Mouse (Mus musculus) cerebellum, postnatal 14 days (tissue): ENCODE results near the gene Rsph14.

Source experiments
- DNase-seq, 2 experiments: peaks; one replicate each; pipeline ENCODE4 v3.0.0; 2021; ENCODE audit warnings: mixed read lengths in 2 of 2

The Rsph14 gene

GRCm38 (mm10) chr10:74989814-74990213 is 42.6 kb downstream of the Rsph14 start:
- no peak for DNase-seq

DNA sequence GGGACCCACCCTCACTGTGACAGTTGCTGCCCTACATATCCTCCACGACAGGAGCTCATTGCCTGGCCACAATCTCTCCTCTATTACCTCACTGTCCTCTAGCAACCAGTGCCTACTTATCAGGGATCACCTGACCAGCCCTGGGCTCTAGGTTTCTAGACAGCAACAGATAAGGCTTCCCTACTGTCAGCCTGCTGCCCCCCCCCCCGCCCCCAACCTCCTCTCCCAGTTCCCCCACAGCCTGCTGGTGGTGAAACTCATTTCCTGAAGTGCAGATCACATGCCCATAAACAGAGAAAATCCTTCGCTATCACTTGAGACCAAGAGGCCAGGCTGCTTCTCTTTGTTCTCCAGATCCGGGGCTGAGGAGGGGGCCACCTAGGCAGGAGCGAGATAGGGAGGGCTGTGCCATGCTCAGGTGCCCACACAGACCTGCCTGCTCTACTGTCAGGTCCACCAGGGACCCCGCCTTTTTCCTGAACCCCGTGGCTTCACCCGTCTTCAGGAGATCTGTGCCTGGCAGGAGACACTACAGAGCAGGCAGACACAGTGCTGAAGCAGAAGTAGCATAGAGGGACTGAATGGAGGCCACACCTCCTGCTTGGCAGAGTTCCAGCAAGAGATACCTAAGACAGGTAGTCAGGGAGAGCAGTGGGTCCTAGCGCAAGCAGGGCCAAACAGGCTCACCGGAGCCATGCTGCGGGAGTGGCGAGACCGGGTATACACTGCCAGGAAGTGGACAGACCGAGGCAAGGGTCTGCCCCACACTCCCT is 44.5 kb downstream of the Rsph14 start:
- DNase-seq = no peak

GRCm38 (mm10) chr10:74983176-74983575 is 49.2 kb downstream of the Rsph14 start:
- peak; percentile 59 to 71 for DNase-seq

GRCm38 (mm10) chr10:74981159-74981558 is 51.2 kb downstream of the Rsph14 start:
- DNase-seq = no peak

GRCm38 (mm10) chr10:74978056-74978455 is 54.3 kb downstream of the Rsph14 start:
- DNase-seq = no peak

DNA sequence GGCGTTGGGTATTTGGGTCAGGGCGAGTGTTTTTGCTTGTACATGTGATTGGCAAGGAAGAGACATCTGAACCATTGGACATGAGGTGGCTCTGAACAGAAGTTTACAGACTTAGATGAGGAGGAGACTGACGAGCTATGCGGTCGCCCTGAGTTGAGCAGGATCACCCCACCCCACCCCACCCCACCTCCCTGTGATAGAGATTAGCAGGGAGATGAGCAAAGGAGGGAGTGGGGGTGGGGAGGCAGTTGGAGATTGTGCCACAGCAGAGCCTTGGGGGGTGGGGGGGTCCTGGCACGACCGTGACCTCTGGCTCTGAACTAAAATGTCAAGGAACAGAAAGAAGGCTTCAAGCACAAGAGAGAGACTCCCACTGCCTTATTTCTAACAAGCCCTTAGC is 56.0 kb downstream of the Rsph14 start:
- DNase-seq = no peak

- DNase-seq = no peak
Measured at GRCm38 (mm10) chr10:74975626-74976025, 56.8 kb downstream of the Rsph14 start.

DNA sequence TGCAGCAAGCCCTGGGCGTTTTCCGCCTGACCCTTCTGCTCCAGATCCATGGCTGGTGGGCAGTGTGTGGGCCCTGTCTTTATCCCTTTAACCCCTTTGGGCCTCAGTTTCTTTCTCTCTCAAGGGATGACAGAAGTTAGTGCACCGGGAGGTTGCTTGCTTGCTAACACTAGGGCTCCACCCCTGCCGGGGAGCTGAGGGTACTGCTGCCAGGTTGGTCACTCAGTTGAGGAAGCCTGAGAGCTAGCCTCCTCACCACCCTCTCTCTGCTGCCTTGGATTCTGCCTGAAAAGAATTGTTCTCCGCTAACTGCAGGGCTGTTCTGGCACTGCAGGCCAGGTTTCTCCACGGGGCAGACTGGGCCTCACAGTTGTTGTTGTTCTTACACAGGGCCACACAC is 59.4 kb downstream of the Rsph14 start:
- DNase-seq = peak in 1 of 2 experiments; percentile 17

DNA sequence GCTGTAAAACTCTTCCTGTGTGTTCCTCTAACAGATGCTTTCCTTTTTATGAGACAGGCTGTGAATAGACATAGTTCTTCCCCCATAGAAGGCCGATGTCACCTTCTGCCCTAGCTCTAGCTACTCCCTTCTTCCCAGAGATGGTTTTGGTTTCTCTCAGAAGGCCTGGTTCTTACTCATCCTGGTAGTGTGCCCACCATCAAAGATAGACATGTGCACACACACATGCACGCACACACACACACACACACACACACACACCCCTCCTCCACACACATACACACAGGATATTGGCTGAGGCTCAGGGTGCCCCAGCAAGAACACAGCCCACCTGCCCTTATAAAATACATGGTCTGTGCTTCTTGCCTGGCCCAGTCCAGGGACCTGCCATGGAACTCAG is 63.1 kb downstream of the Rsph14 start:
- DNase-seq = peak in 1 of 2 experiments; percentile 5

DNA sequence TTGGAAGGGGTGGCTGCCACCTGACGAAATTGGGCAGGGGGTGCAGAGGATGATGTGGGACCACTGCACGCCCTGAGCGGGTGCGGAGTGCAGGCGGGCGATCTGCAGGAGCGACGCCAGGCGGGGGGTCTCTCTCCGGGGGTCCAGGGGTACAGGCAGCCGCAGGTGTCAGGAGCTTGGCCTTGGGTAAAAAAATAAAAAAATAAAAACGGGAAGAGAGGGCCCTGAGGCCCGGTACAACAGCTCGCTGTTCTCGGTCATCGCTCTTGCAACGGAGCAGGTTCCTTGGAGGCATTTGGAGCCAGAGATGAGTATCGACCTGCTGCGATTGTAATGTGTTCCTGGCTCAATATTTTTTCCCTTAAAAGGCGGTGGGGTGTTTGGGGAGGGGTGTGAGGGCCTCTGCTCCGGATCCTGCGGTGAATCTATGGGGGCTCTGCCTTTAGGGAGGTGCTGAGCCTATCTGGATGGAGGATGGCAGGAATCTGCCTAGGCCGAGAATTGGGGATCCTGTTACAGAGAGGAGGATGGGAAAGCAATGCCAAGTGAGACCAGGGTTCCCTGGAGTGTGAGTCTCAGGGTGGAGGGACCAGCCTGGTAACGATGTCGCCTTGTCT is 64.6 kb downstream of the Rsph14 start:
- peak; percentile 71 to 81 for DNase-seq

GRCm38 (mm10) chr10:74966850-74967451 is 65.4 kb downstream of the Rsph14 start, which contains the start of gene Gnaz:
Gnaz (plus strand) TSS chr10:74967177.
- DNase-seq = peak; percentile 98 to 99

DNA sequence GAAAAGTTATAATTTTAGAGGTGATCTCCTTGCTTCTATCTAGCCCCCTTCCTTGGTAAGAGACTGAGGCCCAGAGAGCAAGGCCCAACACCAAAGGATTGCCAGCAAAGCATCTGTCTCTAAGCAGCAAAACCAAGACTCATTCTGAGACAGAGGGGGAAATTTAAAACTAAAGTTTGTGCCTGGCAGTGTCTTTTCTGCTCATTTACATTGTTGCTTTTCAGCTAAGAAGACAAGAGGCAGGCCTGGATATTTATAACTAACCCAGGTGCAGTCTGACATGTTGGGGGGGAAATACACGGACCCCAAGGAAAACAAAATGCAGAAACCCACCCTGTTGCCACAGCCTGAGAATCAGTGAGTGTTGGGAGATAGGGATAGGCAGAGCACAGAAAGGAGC is 68.0 kb downstream of the Rsph14 start:
- DNase-seq = no peak

- DNase-seq = no peak
Measured at GRCm38 (mm10) chr10:74952830-74953443, 79.4 kb downstream of the Rsph14 start.

GRCm38 (mm10) chr10:74940795-74941194 is 91.6 kb downstream of the Rsph14 start:
- DNase-seq = no peak

DNA sequence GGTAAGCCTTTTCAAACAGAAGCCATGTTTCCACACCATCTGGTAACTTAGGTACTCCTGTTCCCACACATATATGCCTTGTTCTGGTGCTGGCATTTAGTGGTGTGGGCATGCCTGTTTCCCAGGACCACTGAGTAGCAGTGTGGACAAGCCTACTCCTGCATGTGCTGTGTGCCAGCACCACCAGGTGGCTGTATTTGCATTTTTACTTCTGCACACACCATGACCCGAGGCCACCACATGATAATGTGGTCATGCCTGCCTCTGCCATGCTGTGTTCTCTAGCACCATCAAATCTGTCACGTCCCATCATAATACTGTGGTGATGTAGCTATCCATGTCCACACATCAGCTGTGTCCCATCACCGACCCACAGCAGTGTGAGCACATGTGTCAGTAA is 93.1 kb downstream of the Rsph14 start:
- no peak for DNase-seq

DNA sequence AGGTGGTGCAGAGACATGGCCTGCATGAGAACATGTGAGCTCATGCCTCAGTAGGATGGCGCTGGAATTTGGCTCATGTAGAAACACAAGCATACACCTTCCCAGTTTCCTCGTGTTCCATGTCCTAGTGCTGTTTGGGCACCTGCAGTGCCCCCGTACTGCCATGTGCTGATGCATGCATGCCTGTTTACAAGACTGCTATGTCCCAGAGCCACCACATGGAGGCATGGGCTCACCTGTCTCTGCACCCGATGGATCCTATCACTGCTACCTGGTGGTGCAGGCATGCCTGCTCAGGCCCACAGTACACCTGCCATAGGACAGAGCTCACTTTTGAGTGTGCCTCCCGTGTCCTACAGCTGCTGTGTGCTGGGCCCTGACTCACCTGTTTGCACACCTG is 94.0 kb downstream of the Rsph14 start:
- no peak for DNase-seq

DNA sequence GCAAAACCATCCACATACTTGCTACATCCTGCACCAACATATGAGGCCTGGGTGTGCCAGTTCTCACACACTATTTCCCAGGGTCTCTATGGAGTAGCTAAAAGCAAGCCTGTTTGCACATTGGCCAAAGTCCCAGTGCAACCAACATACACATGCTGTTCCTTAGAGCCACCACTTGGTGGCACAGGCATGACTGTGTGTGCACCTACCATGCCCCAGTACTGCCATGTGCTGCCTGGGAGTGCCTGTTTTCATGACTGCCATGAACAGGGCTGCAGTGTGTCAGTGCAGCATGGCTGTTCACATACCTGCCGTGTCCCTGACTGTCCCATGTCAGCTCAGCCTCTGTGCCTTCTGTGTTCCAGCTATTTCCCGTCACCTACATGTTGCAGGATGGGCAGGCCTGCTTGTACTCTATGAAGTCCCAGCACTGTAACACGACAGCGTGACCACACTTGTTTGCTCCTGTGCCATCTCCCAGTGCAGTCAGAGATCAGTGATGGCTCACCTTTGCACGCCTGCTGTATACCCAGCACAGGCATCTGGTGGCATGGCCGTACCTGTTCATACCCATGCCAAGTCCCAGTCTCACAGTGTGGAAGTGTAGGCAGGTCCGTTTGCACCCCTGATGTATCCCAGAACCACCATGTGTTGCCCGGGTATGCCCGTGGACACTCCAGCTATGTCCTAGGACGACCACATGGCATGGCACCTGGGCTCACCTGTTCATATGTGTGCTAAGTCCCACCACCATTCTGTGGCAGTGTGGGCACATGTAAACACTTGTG is 95.2 kb downstream of the Rsph14 start:
- DNase-seq = peak; percentile 51 to 53

GRCm38 (mm10) chr10:74935016-74935415 is 97.4 kb downstream of the Rsph14 start:
- peak; percentile 48 to 79 for DNase-seq

GRCm38 (mm10) chr10:74934521-74934920 is 97.9 kb downstream of the Rsph14 start:
- no peak for DNase-seq

DNA sequence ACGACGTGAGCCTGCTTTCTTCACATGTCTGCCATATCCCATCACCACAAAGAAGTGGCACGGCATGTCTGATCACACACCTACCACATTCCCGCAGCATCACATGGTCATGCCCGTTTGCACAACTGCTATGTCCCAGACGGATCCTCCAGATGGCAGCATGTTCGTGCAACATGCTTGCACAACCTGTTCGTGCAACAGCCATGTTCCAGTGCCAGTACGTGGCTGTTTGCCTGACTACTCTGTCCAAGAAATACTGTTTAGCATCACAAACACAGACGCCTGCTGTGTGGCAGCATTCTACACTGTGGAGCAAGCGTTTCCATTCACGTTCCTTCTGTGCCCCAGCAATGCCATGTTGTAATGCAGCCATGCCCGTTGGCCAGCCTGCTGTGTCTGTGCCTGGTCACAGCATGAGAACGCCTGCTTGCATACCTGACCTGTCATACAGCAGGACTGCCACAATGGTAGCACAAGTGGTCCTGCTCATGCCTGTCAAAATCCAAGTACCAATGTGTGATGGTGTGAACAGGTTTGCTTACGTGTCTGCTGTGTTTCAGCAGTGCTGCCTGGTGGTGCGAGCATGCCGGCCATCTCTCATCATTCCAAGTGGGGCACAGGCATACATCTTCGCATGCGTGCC is 98.7 kb downstream of the Rsph14 start:
- peak in 1 of 2 experiments; percentile 56 for DNase-seq

DNA sequence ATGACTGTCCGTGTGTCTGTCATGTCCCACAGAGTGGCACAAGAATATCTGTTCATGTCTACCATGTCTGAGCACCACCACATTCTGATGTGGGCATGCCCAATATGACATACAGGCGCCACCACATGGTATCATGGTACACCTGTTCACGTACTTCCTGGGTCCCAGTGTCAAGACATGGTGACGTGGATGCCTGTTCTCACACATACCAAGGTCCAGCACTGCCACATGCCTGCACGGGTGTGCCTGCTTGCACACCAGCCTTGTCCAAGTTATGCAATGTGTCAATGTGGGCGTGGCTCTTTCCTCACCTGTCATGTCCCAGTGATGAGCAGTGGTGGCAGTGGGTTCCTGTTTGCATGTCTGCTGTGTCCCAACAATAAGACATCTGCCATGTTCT is 99.9 kb downstream of the Rsph14 start:
- no peak for DNase-seq

DNA sequence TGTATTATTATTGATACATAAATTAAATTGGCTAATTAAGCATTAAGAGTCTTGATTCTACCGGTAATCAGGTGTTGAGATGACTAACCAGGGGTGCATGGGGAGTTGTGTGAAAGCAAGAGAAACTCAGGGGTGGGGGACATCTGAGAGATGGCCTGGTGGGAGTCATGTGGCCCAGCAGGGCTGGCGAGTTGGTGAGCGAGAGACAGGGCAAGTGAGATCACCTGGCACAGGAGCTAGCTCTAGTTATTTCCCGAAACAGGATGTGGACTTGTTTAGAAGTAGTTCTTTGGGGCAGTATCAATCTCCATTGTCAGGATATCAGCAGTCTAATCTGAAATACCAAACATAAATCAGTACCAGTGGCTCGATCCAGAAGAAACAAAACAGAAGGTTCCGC is 100.8 kb downstream of the Rsph14 start:
- no peak for DNase-seq
